Mouse (Mus musculus): ENCODE results near the gene Angel2. TPM values are rescaled to one million over a fixed set of nuclear protein-coding genes. Genes with fewer than 3 reads are reported as not detected.

Gene Angel2
- polyA plus RNA-seq, 1 experiment from 2014 or later, result 13.3 TPM

GRCm38 (mm10) chr1:190910836-190911235 lies 14.1 kb upstream of the Angel2 start:
- Histone ChIP-seq H3K4me1 (ENCODE audit: insufficient read depth) (peaks cover 14% of the 10 kb centered on the region), H3K4me3 (ENCODE audit: low read depth, low read length) (peak overlapping the region; percentile 83), H3K9me3 (ENCODE audit: low read length) (no peaks in the 10 kb centered on the region), H3K9ac (replicated peaks) (peak overlapping the region; percentile 77), H3K27me3 (ENCODE audit: insufficient read depth, low read length) (no peaks in the 10 kb centered on the region), H3K4me2 (ENCODE audit: low read depth, low read length) (peak overlapping the region; percentile 98), H3K36me3 (replicated peaks; ENCODE audit: insufficient read depth, low read length) (no peaks in the 10 kb centered on the region), H3K27ac (ENCODE audit: low read depth) (no peak overlapping the region)
- 67% methylated on average over 6 of the region's 6 CpGs for WGBS (ENCODE audit: insufficient replicate concordance)
- TF ChIP-seq CTCF (IDR thresholded peaks at IDR 0.05; ENCODE audit: low read depth) (no peak), EP300 (IDR thresholded peaks at IDR 0.05; ENCODE audit: low read depth) (no peak)
- ATAC-seq (no peak), DNase-seq (no peak)

GRCm38 (mm10) chr1:190911415-190912123 lies 13.3 kb upstream of the Angel2 start, which contains the start of gene Rps6kc1:
Gene Rps6kc1, minus strand, starts transcription at chr1:190911770.
- H3K4me1 ChIP-seq (ENCODE audit: insufficient read depth), result peaks cover 14% of the 10 kb centered on the region
- peak; percentile 82 for DNase-seq
- peak within 1 kb of the TSS; percentile 77 for H3K9ac ChIP-seq (replicated peaks)
- H3K36me3 ChIP-seq (replicated peaks; ENCODE audit: insufficient read depth, low read length), result no peaks in the 10 kb centered on the region
- peak; percentile 91 for ATAC-seq
- H3K9me3 ChIP-seq (ENCODE audit: low read length), result no peaks in the 10 kb centered on the region
- peak within 1 kb of the TSS; percentile 98 for H3K4me2 ChIP-seq (ENCODE audit: low read depth, low read length)
- under 1% methylated on average over 47 of the region's 47 CpGs for WGBS (ENCODE audit: insufficient replicate concordance)
- no peaks in the 10 kb centered on the region for H3K27me3 ChIP-seq (ENCODE audit: insufficient read depth, low read length)
- peak within 1 kb of the TSS; percentile 83 for H3K4me3 ChIP-seq (ENCODE audit: low read depth, low read length)
- TF ChIP-seq CTCF (IDR thresholded peaks at IDR 0.05; ENCODE audit: low read depth), result no peak
- TF ChIP-seq EP300 (IDR thresholded peaks at IDR 0.05; ENCODE audit: low read depth), result no peak
- H3K27ac ChIP-seq (ENCODE audit: low read depth), result peak within 1 kb of the TSS; percentile 51

- 44% methylated on average over 1 of the region's 1 CpGs for WGBS (ENCODE audit: insufficient replicate concordance)
Measured at GRCm38 (mm10) chr1:190912623-190913022, 12.3 kb upstream of the Angel2 start.

GRCm38 (mm10) chr1:190918938-190919337 lies 6.0 kb upstream of the Angel2 start:
- Histone ChIP-seq H3K9me3 (ENCODE audit: low read length) (no peaks in the 10 kb centered on the region), H3K4me3 (ENCODE audit: low read depth, low read length) (no peak overlapping the region), H3K27ac (ENCODE audit: low read depth) (no peak overlapping the region), H3K9ac (replicated peaks) (no peak overlapping the region), H3K36me3 (replicated peaks; ENCODE audit: insufficient read depth, low read length) (no peaks in the 10 kb centered on the region), H3K27me3 (ENCODE audit: insufficient read depth, low read length) (no peaks in the 10 kb centered on the region), H3K4me2 (ENCODE audit: low read depth, low read length) (no peak overlapping the region), H3K4me1 (ENCODE audit: insufficient read depth) (no peaks in the 10 kb centered on the region)
- DNase-seq (no peak), ATAC-seq (no peak)
- 49% methylated on average over 7 of the region's 7 CpGs for WGBS (ENCODE audit: insufficient replicate concordance)
- TF ChIP-seq CTCF (IDR thresholded peaks at IDR 0.05; ENCODE audit: low read depth), result no peak
- no peak for TF ChIP-seq EP300 (IDR thresholded peaks at IDR 0.05; ENCODE audit: low read depth)

More at GRCm38 (mm10) chr1:190912623-190913022, 12.3 kb upstream of the Angel2 start:
- Histone ChIP-seq H3K27me3 (ENCODE audit: insufficient read depth, low read length) (no peaks in the 10 kb centered on the region), H3K4me3 (ENCODE audit: low read depth, low read length) (no peak overlapping the region), H3K27ac (ENCODE audit: low read depth) (no peak overlapping the region), H3K4me1 (ENCODE audit: insufficient read depth) (peaks cover 14% of the 10 kb centered on the region), H3K9ac (replicated peaks) (no peak overlapping the region), H3K9me3 (ENCODE audit: low read length) (no peaks in the 10 kb centered on the region), H3K4me2 (ENCODE audit: low read depth, low read length) (no peak overlapping the region), H3K36me3 (replicated peaks; ENCODE audit: insufficient read depth, low read length) (no peaks in the 10 kb centered on the region)
- no peak for ATAC-seq
- no peak for DNase-seq
- no peak for TF ChIP-seq EP300 (IDR thresholded peaks at IDR 0.05; ENCODE audit: low read depth)
- peak; percentile 18; the same call in 1 of the 2 replicates for TF ChIP-seq CTCF (IDR thresholded peaks at IDR 0.05; ENCODE audit: low read depth)

GRCm38 (mm10) chr1:190919725-190920469 lies 5.0 kb upstream of the Angel2 start:
- 64% methylated on average over 8 of the region's 8 CpGs for WGBS (ENCODE audit: insufficient replicate concordance)

GRCm38 (mm10) chr1:190927311-190927710 lies 2.4 kb downstream of the Angel2 start:
- no peak overlapping the region for H3K9ac ChIP-seq (replicated peaks)
- peak overlapping the region; percentile 86; the same call in 1 of the 2 replicates for H3K4me3 ChIP-seq (ENCODE audit: low read depth, low read length)
- no peak for ATAC-seq
- no peaks in the 10 kb centered on the region for H3K27me3 ChIP-seq (ENCODE audit: insufficient read depth, low read length)
- H3K4me1 ChIP-seq (ENCODE audit: insufficient read depth), result peaks cover 19% of the 10 kb centered on the region
- peak overlapping the region; percentile 97 for H3K4me2 ChIP-seq (ENCODE audit: low read depth, low read length)
- no peaks in the 10 kb centered on the region for H3K9me3 ChIP-seq (ENCODE audit: low read length)
- 81% methylated on average over 3 of the region's 3 CpGs for WGBS (ENCODE audit: insufficient replicate concordance)
- DNase-seq, result no peak
- H3K36me3 ChIP-seq (replicated peaks; ENCODE audit: insufficient read depth, low read length), result no peaks in the 10 kb centered on the region
- no peak overlapping the region for H3K27ac ChIP-seq (ENCODE audit: low read depth)
- TF ChIP-seq EP300 (IDR thresholded peaks at IDR 0.05; ENCODE audit: low read depth), result no peak
- no peak for TF ChIP-seq CTCF (IDR thresholded peaks at IDR 0.05; ENCODE audit: low read depth)

More at GRCm38 (mm10) chr1:190919725-190920469, 5.0 kb upstream of the Angel2 start:
- H3K36me3 ChIP-seq (replicated peaks; ENCODE audit: insufficient read depth, low read length), result no peaks in the 10 kb centered on the region
- TF ChIP-seq CTCF (IDR thresholded peaks at IDR 0.05; ENCODE audit: low read depth) (no peak), EP300 (IDR thresholded peaks at IDR 0.05; ENCODE audit: low read depth) (no peak)
- no peaks in the 10 kb centered on the region for H3K4me1 ChIP-seq (ENCODE audit: insufficient read depth)
- H3K9me3 ChIP-seq (ENCODE audit: low read length), result no peaks in the 10 kb centered on the region
- ATAC-seq (peak; percentile 77), DNase-seq (no peak)
- no peak overlapping the region for H3K4me2 ChIP-seq (ENCODE audit: low read depth, low read length)
- no peak overlapping the region for H3K4me3 ChIP-seq (ENCODE audit: low read depth, low read length)
- no peak overlapping the region for H3K9ac ChIP-seq (replicated peaks)
- no peak overlapping the region for H3K27ac ChIP-seq (ENCODE audit: low read depth)
- no peaks in the 10 kb centered on the region for H3K27me3 ChIP-seq (ENCODE audit: insufficient read depth, low read length)
